Comparison of ENCODE assay signal across 14 mouse cellular contexts in the genomic region with DNA sequence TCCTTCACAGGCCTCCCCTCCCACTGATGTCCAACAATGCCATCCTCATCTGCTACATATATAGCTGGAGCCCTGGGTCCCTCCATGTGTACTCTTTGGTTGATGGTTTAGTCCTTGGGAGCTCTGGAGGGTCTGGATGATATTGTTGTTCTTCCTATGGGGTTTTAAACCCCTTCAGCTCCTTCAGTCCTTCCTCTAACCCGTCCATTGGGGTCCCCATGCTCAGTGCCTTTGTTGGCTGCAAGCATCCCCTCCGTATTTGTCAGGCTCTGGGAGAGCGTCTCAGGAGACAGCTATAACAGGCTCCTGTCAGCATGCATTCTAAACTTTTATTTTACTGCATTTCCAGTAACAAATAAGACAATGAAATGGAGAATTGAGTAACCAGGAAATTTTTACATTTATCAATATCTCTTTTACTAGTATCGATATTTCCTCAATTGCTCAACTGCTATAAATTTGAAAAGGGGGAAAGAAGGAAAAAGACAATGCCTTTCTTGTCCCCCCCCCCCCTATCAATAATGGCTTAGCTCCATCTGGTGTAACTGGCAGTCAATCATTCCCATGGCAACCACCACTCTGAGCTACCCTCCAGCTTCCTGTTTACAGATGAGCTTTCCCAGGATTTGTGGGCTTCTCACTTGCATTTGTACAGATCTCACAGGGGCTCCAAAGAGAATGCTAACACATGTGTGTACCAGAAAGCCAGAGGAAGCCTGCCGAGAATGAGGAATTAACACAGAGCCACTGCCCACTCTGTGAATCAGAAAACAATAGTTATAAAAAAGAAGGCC.
A peak's percentile ranks its signal among the peaks of the same experiment; 100 is the strongest.
DNase-seq lines count a peak whose midpoint lies in the region; ATAC-seq and TF ChIP-seq lines count a peak whose summit lies in the region.
"Had no signal": no experiment of that assay in that cellular context is flagged by ENCODE, and none has a peak within 500 bp of the region (broad histone marks: within the 10 kb centered on the region; RNA-seq: fewer than 3 reads in every experiment).

No protein-coding gene starts in this region.

- H3K4me2 ChIP-seq in forebrain, embryonic 11.5 days (ENCODE audit: low read depth, low read length, severe bottlenecking): no peak overlapping the region
- H3K4me2 ChIP-seq in hindbrain, embryonic 16.5 days (ENCODE audit: low read length): no peak overlapping the region
- H3K4me2 ChIP-seq in midbrain, embryonic 15.5 days: no peak overlapping the region
- H3K4me2 ChIP-seq in liver, postnatal 0 days (ENCODE audit: low read depth, low read length): no peak overlapping the region
- H3K4me2 ChIP-seq: kidney, embryonic 15.5 days; liver, embryonic 13.5 days had no signal

- TF ChIP-seq EP300 in liver, postnatal 0 days (IDR thresholded peaks at IDR 0.05; ENCODE audit: low read depth): no peak

- TF ChIP-seq CTCF in brain, embryonic 14.5 days (IDR thresholded peaks at IDR 0.05; ENCODE audit: borderline replicate concordance, extremely low read depth, insufficient read depth, insufficient read length): no peak
- no peak for TF ChIP-seq CTCF in liver, postnatal 0 days (IDR thresholded peaks at IDR 0.05; ENCODE audit: low read depth)

- H3K9me3 ChIP-seq in forebrain, embryonic 11.5 days (ENCODE audit: control insufficient read depth, low read length): no peaks in the 10 kb centered on the region
- no peaks in the 10 kb centered on the region for H3K9me3 ChIP-seq in hindbrain, embryonic 16.5 days (ENCODE audit: control insufficient read depth, low read length)
- H3K9me3 ChIP-seq in midbrain, embryonic 15.5 days: no peaks in the 10 kb centered on the region; the same call in 1 of the 2 replicates
- no peaks in the 10 kb centered on the region for H3K9me3 ChIP-seq in liver, postnatal 0 days (ENCODE audit: low read length)
- H3K9me3 ChIP-seq: kidney, embryonic 15.5 days; liver, embryonic 13.5 days had no signal

- no peaks in the 10 kb centered on the region for H3K27me3 ChIP-seq in forebrain, embryonic 11.5 days (ENCODE audit: control insufficient read depth, insufficient read depth, low read length)
- no peaks in the 10 kb centered on the region for H3K27me3 ChIP-seq in hindbrain, embryonic 16.5 days (replicated peaks; ENCODE audit: control insufficient read depth, insufficient read depth, low read length)
- H3K27me3 ChIP-seq in midbrain, embryonic 15.5 days (replicated peaks): no peaks in the 10 kb centered on the region
- H3K27me3 ChIP-seq in liver, postnatal 0 days (ENCODE audit: insufficient read depth, low read length): no peaks in the 10 kb centered on the region
- H3K27me3 ChIP-seq: kidney, embryonic 15.5 days; liver, embryonic 13.5 days had no signal

- no peak overlapping the region for H3K9ac ChIP-seq in forebrain, embryonic 11.5 days (ENCODE audit: low read length)
- no peak overlapping the region for H3K9ac ChIP-seq in hindbrain, embryonic 16.5 days (ENCODE audit: low read depth, low read length)
- no peak overlapping the region for H3K9ac ChIP-seq in midbrain, embryonic 15.5 days
- no peak overlapping the region for H3K9ac ChIP-seq in liver, postnatal 0 days (replicated peaks)
- H3K9ac ChIP-seq: kidney, embryonic 15.5 days; liver, embryonic 13.5 days had no signal

- TF ChIP-seq POLR2A in brain, embryonic 14.5 days (IDR thresholded peaks at IDR 0.05; ENCODE audit: borderline replicate concordance, extremely low read depth, insufficient read depth, insufficient read length, poor library complexity, severe bottlenecking): no peak

- no peaks in the 10 kb centered on the region for H3K36me3 ChIP-seq in forebrain, embryonic 11.5 days (ENCODE audit: control insufficient read depth, insufficient read depth, low read length)
- H3K36me3 ChIP-seq in hindbrain, embryonic 16.5 days (ENCODE audit: control insufficient read depth, insufficient read depth, low read length): no peaks in the 10 kb centered on the region
- no peaks in the 10 kb centered on the region for H3K36me3 ChIP-seq in midbrain, embryonic 15.5 days (replicated peaks)
- H3K36me3 ChIP-seq in liver, postnatal 0 days (replicated peaks; ENCODE audit: insufficient read depth, low read length): no peaks in the 10 kb centered on the region
- H3K36me3 ChIP-seq: kidney, embryonic 15.5 days; liver, embryonic 13.5 days had no signal

- no peaks in the 10 kb centered on the region for H3K4me1 ChIP-seq in forebrain, embryonic 11.5 days (replicated peaks; ENCODE audit: control insufficient read depth, insufficient read depth, low read length)
- H3K4me1 ChIP-seq in hindbrain, embryonic 16.5 days (ENCODE audit: control insufficient read depth, insufficient read depth, low read depth, low read length): peaks cover 6% of the 10 kb centered on the region; the same call in 1 of the 2 replicates
- H3K4me1 ChIP-seq in midbrain, embryonic 15.5 days: peaks cover 9% of the 10 kb centered on the region
- no peaks in the 10 kb centered on the region for H3K4me1 ChIP-seq in liver, postnatal 0 days (ENCODE audit: insufficient read depth)
- H3K4me1 ChIP-seq: kidney, embryonic 15.5 days; liver, embryonic 13.5 days had no signal

- WGBS in forebrain, embryonic 11.5 days: 61% methylated on average over 5 of the region's 5 CpGs
- WGBS in hindbrain, embryonic 16.5 days: 24% methylated on average over 5 of the region's 5 CpGs
- WGBS in midbrain, embryonic 15.5 days: 29% methylated on average over 5 of the region's 5 CpGs
- WGBS in liver, postnatal 0 days (ENCODE audit: insufficient replicate concordance): 60% methylated on average over 5 of the region's 5 CpGs

- DNase-seq in brain, embryonic 14.5 days (ENCODE audit: low read depth): peak; percentile 88
- no peak for DNase-seq in forebrain, embryonic 11.5 days (ENCODE audit: low spot score)
- DNase-seq in c-Kit-positive CD71-positive TER-119-positive erythroid progenitor cells, embryonic 14.5 days (ENCODE audit: low spot score): no peak
- no peak for DNase-seq in adrenal gland, adult 18-20 months (ENCODE audit: low spot score in 2 of 2)
- DNase-seq in liver, postnatal 0 days: no peak
- DNase-seq: B cell, adult 2 months; cerebellum, adult 11-12 months; gastrocnemius, postnatal 25 days; liver, embryonic 13.5 days had no signal

- ATAC-seq in forebrain, embryonic 11.5 days (replicated peaks; ENCODE audit: low FRiP score): peak; percentile 79
- ATAC-seq in hindbrain, embryonic 16.5 days: peak; percentile 90
- peak; percentile 95 for ATAC-seq in midbrain, embryonic 15.5 days (replicated peaks)
- ATAC-seq in erythroblast, adult 5-6 weeks (replicated peaks; ENCODE audit: low FRiP score, poor library complexity, severe bottlenecking): no peak
- no peak for ATAC-seq in liver, postnatal 0 days

- no peak overlapping the region; the same call in 1 of the 2 replicates for H3K27ac ChIP-seq in forebrain, embryonic 11.5 days (ENCODE audit: low read depth, low read length)
- H3K27ac ChIP-seq in hindbrain, embryonic 16.5 days (ENCODE audit: low read depth, low read length): no peak overlapping the region; the same call in 1 of the 2 replicates
- H3K27ac ChIP-seq in midbrain, embryonic 15.5 days: peak overlapping the region; percentile 74
- no peak overlapping the region for H3K27ac ChIP-seq in liver, postnatal 0 days (ENCODE audit: low read depth)
- H3K27ac ChIP-seq: kidney, embryonic 15.5 days; liver, embryonic 13.5 days; macrophage had no signal

- H3K4me3 ChIP-seq in forebrain, embryonic 11.5 days (ENCODE audit: low read depth, low read length): no peak overlapping the region
- no peak overlapping the region for H3K4me3 ChIP-seq in hindbrain, embryonic 16.5 days (ENCODE audit: low read length)
- no peak overlapping the region for H3K4me3 ChIP-seq in midbrain, embryonic 15.5 days
- H3K4me3 ChIP-seq in liver, postnatal 0 days (ENCODE audit: low read depth, low read length): no peak overlapping the region
- H3K4me3 ChIP-seq: kidney, embryonic 15.5 days; liver, embryonic 13.5 days had no signal

Comparison
In these comparisons a context has a peak if more than half of its experiments do, and no peak if none do; other contexts are left out.
1. ATAC-seq: peak in forebrain, embryonic 11.5 days (single experiment), hindbrain, embryonic 16.5 days (single experiment) and midbrain, embryonic 15.5 days (single experiment); none in erythroblast, adult 5-6 weeks (single experiment) and liver, postnatal 0 days (single experiment).